Mouse (Mus musculus): Measurements from ENCODE around the gene Heyl. TPM values are rescaled to one million over a fixed set of nuclear protein-coding genes. Genes with fewer than 3 reads are reported as not detected.
A peak's percentile ranks its signal among the peaks of the same experiment; 100 is the strongest.

Gene Heyl
- total RNA-seq, 4 experiments from 2014 or later = 2.9 to 4.7 (median 3.2) TPM

DNA sequence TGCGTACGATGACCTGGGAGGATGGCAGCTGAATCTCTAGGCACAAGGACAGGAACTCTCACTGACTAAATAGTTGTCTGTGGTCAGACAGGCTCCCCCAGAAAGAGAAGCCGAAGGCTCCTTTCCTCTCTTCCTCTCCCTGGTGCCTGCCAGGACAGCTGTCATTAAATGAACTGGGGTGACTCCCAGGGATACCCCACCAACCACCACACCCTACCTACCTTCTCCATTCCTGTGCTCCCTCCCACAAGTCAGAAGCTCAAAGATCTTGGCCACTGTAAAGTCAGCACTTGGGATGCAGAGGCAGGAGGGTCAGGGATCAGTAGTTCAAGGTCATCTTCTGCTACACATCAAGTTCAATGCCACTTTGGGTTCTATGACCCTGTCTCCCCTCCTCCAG, 515 bp upstream of the Heyl start:
- no peak for DNase-seq (ENCODE audit: low spot score in 2 of 2)

DNA sequence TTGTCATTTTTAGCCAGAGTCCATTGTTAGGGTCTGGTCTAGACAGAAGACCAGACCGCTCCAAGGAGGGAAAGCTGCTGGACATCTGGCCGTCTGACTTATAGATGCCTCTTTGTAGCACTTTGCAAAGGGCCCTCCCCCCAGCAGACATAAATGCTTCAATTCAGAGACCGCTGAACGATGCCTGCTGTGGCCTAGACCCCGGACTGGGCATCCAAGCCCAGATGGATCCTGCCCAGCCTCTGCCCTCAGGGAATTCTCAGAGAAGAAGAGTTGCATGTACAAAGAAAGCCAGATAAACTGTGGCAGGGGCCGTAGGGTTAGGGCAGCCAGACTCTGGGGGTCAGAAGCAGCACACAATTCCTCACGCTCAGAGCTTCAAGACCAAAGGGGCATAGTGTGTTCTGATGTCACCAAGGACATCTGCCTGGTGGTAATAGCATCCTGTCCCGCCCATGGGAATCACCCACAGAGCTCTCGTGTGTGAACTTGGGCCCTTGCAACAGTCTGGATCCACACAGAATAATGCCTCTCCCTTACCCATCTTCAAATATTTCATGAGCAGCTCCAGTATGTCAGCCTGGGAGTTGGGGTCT, 2.6 kb downstream of the Heyl start:
- DNase-seq (ENCODE audit: low spot score in 2 of 2) = no peak

DNA sequence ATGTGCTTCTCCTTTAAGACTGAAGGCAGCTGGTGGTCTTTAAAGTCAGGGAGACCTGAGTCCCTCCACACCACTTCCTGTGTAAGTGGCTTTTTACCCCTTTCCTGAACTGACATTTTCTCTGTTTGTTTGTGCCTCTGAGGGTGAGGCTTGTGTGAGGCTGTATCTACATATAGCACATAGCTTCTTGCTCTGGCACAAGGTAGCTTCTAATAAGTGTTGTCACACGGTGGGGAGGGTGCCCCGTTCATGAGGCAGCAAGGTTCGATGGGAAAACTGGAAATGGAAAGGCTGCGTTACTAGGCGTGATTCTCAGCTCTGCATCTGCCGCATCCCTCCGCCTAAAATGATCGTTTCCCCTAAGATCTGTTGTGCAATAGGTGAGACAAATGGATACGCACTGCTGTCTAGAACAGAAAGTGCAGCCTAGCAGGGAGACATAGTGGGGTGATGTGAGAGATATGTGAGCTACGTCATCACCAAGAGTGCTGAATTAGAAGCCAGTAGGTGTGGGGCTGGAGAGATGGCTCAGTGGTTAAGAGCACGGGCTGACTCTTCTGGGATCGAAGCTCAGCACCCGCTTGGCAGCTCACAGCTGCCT, 3.2 kb downstream of the Heyl start:
- no peak for DNase-seq (ENCODE audit: low spot score in 2 of 2)

DNA sequence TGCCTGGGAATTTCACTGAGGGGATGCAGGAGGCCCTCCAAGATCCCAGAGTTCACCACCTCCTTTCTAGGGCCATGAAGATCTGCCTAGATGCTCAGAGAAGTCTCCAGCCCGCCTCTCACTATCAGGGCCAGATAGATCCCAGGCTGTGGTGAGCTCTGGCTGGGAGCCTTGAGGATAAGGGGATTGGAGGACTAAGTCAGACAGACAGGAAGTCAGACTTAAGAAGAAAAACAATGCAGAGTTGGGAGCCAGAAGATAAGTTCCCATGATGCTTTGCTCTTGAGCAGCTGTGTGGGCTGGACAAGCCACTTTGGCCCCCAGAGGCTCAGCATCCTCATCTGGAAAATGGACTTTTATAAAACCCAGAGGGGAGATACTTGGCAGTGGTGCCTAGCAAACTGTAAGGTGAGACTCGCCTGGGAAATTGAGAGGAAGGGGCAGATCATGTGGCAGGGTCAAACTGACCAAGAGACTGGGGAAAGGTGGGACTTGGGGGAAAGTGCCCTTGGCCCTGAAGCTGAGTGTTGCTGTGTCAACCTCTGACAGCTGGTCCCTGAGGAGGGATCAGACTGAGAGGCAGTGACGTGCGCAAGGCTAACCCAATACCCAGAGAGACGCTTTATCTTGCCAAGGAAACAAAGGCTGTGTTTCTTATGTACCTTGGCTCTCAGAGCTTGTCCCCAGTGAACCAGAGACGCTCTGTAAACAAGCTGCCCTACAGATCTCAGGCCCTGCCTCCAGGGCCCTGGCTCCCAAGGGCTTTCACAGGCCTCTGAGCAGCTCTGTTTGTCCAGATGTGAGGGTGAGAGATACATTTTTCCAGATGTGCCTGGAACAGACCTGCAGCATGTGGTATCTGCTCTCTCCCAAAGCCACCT, 4.3 kb downstream of the Heyl start:
- DNase-seq (ENCODE audit: low spot score in 2 of 2) = peak in 1 of 2 experiments; percentile 37

DNA sequence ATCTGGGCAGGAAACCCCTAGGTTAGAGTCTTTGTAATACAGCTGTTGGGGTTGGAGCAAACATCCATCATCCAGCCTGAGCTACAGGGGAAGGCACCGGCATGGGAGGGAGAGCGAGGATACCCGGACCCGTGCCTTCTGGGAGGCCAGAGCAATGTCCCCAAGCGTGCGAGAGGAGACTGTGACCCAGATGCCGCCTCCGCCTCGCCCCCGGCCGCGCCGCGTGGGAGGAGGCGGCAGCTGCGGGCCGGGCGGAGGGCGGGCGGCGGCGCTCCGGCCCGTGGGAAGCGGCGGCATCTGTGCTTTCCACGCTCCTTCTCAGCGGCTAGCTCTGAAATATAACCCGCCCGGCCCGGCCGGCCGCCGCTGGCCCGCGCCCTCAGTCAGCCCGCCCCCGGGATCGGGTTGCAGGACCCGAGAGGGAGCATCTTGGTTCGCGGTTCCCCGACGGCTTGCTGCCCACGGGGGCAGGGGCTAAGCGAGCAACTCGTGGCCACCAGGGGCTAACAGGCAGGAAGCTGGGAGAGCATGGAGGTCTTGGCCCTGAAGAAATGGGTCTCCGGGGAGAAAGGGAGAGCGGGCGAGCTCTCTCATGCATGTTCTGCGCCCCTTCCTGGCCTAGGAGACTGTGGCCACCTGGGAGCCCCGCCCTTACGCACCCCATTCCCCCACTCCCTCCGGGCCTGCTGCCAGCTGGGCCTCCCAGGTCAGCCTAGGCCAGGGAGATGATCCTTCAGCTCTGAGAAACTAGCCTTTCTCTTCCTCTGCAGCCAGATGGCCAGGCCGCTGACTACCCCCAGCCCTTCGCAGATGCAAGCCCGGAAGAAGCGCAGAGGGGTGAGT, 6.2 kb downstream of the Heyl start:
- DNase-seq (ENCODE audit: low spot score in 2 of 2) = peak; percentile 77 to 84

DNA sequence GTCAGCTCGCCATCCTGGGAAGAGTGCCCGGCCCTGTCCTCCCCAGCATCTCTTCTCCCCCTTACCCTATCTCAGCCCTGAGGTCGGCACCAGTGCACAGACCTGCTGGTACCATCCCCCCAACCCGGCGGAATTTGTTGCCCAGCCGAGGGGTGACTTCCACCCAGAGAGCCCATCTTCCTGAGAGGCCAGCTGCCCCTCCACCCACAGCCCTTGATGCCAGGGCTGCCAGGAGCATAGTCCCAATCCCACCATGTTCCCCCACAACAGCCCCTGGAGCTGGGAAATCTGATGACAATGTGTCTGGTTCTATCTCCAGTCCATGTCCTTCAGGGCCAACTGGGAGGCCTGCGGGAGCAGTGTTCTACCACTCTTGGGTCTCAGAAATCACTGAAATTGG, 12.9 kb downstream of the Heyl start:
- no peak for DNase-seq (ENCODE audit: low spot score in 2 of 2)

DNA sequence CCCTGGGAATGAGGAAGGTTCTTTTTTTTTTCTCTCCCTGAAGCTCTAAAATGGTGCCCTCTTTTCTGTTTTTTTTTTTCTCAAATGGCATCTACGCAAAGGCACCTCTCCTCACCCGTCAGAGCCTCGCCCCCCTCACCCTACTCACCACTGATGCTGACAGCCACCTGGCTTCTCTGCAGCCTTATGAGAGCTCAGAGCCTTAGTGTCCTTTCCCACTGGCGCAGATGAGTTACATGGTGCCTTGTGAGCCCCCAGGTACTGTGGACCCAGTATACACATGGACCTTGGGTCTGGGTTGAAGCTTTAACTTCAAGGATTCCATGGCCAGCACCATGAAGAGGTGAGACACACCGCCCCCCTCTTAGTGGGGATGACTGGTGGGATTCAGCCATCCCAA, 13.3 kb downstream of the Heyl start:
- no peak for DNase-seq (ENCODE audit: low spot score in 2 of 2)

DNA sequence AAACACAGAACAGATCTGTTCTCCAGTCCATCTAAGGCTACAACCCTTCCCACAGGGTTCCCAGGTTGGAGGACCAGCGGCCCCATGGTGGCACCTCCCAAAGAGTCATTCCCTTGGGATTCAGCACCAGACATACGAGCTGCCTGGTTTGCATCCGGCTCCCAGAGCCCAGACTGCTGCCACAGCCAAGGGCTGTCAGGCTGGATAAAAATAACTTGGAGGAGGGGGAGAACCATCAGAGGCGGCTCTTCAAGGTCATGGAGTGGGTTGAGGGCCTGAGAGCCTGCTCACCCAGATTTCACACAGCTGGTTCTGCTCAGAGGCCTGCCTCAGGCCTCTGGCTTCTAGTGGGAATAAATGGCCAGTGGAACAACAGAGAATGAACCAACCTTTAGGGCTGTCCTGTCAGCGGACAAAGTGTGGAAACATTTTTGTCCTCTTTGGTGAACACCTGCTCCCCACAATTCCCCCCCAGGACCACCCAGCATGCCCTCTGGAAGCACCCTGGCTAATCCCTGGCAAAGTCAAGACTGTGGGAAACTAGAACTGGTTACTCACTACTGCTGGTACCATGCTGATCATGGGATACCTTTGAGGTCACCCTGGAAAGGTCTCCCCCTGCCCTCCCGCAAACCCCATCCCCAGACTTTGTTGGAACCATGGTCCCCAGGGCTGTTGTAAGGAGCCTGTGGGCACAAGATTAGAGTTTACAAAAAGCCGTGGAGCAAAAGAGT, 14.0 kb downstream of the Heyl start:
- peak in 1 of 2 experiments; percentile 59 for DNase-seq (ENCODE audit: low spot score in 2 of 2)

DNA sequence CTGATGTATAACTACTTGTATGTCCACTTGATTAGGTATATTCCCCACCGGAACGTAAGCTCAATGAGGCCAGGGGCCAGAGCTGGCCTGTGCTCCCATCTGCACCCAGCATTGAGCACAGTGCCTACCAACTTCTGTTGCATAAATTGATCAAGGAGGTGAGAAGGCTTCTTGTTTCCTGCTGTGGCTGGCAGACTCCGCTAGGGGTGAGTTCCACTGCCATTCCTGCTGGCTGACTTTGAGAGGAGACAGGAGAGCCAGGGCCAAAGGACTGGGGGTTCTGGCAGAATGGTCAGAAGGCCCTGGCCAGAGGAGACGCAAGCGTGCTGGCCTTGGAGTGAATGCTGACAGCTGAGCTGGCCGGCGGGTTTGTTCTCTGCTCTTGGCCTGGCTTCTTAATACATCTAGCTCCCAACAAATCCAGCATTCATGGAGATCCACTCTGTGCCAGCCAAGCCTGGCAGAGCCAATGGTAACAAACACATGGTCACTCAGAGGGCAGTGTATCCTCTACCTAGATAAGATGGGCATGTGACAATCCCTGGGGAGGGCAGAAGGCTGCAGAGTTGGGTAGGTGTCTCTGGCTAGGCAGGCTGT, 15.7 kb downstream of the Heyl start:
- DNase-seq (ENCODE audit: low spot score in 2 of 2) = peak; percentile 88 to 91

DNA sequence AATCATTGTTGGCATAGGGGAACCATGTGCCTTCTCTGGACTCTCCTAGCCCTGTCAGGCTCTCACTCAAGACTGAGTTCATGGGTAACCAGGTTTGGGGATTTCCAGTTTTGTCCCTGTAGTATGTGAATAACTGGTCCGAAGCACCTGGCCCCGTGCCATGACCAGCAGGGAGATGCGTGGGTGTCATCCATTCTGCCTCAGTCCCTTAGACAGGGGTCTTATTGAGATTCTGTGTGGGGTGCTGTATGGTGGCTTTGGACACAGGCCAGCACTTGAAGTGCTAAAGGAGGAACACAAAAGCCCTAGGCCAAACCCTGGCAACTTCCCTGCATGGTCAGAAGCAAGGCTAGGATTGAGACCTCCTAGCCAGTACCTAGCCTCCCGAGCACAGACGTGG, 18.9 kb downstream of the Heyl start:
- no peak for DNase-seq (ENCODE audit: low spot score in 2 of 2)

DNA sequence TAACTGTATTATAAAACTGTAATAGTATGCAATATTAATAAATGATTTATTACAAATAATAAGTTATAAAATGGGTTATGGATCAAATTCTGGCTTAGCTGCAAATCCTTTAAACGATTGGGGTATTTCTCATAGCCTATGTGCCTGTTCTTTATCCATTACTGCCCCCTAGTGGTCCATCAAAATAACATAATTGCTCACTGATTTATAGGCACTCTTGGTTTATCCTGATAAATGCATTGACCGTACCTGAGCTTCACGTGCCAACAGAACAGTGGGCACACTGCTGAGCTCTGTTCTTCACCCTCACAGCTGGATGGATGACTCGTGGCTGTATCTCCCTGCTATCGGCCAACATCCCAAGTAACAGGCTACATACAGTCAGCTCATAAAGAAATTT, 21.3 kb downstream of the Heyl start:
- no peak for DNase-seq (ENCODE audit: low spot score in 2 of 2)

DNA sequence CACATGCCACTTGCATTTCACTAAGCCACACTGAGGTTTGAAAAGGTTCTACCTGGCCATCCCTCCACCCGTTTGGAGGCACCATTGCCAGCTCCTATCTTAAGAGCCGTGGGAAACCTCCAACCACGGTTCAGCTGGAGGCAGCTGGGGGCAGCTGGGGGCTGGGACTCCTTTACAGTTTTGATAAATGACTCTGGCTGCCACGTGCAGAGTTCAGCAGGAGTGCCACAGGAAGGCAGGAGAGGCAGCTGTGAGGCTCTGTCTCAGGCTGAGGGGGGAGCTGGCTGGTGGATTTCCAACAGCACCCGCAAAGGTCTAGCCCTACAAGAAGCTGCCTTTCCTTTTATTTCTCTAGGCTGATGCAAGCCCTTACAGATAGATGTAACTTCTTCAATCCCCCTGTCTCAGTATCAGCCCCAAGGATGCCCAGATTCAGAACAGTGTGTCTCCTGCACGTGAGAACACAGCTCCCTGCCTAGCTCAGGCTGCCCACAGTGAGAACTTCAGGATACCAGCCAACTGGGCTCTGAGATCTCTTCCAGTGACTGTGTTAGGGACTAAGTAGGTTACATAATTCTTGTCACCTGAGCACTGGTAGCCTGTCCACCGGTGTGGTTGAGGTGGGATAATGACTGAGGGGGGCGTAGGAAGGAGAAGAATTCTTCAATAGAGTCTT, 26.9 kb downstream of the Heyl start:
- DNase-seq (ENCODE audit: low spot score in 2 of 2) = no peak

DNA sequence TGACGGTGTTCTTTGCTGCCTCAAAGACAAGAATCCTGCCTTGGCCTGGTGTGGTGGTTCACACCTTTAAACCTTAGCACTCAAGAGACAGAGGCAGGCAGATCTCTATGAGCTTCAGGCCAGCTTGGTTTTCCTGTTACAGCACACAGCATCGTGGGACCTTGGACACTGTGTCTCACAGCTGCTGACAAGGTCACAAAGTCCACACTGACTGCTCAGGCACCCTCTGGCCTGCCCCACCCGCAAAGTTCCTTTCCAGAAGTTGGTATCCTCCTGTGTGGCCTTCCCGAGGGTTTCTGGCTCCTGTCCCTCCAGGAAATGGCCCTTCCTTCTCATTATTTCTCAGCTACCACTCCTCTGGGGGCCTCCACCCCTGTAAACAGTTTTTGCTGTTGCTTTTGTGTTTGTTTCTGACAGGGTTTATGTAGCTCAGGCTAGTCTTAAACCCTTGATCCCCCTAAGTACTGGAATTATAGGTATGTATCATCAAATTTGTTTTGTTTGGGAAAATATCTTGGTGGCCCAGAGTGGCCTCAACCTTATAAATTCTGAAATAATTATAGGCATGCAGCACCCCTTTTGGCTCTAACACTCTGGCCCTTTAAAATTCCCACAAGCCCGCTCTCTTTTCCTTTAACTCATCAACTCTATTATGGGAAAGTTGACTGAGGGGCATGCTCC, 28.5 kb downstream of the Heyl start, which contains the start of gene Pabpc4:
TSS of gene Pabpc4 (plus strand) at position 631 of the 681 bp plus-strand sequence.
- DNase-seq (ENCODE audit: low spot score in 2 of 2) = no peak

DNA sequence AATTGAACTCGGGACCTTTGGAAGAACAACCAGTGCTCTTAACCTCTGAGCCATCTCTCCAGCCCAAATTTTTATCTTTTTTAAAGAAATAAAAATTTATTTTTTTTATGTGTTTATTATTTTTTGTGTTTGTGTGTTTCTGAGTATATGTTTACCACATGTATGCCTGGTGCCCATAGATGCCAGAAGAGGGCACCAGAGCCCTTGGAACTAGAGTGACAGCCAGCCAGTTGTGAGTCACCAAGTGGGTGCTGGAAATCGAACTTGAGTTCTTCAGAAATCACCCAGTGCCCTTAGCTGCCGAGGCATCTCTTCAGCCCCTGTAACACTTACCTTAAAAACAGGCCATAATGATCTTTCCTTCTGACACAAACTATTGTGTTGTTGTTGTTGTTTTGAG, 37.7 kb downstream of the Heyl start:
- no peak for DNase-seq (ENCODE audit: low spot score in 2 of 2)

DNA sequence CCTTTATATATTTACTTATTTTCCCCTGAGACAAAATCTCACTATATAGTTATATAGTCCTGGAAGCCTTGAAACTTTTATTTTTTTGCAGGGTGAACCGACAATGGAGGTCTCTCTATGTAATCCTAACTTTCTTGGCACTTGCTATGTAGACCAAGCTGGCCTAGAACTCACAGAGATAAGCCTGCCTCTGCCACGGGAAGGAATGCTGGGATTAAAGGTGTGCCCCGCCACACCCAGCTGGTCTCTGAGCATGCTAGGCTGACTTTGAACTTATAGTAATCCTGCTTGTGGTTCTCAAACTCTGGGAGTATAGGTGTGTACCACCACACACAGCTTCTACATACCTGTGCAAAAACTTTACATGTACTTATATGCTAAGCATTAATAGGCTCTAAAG, 46.8 kb downstream of the Heyl start:
- no peak for DNase-seq (ENCODE audit: low spot score in 2 of 2)

DNA sequence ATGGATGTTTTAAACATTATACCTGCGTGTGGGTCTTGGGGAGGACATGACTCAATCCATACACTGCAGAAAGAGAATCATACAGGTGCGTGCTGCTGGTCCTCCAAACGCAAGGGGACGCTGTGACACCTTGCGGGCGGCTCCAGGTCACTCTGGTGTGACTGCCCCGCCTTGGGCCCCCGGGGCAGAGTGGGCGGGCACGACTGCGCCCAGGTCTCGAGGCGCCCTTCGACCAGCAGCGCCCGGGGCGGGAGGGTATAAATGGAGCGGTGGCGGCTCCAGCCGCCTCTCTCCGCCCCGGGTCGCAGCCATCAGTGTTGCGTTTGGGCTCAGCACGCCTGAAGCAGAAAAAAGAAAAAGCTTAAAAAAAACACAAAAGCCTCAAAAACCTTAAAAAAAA, 49.1 kb downstream of the Heyl start:
- peak; percentile 83 to 90 for DNase-seq (ENCODE audit: low spot score in 2 of 2)

DNA sequence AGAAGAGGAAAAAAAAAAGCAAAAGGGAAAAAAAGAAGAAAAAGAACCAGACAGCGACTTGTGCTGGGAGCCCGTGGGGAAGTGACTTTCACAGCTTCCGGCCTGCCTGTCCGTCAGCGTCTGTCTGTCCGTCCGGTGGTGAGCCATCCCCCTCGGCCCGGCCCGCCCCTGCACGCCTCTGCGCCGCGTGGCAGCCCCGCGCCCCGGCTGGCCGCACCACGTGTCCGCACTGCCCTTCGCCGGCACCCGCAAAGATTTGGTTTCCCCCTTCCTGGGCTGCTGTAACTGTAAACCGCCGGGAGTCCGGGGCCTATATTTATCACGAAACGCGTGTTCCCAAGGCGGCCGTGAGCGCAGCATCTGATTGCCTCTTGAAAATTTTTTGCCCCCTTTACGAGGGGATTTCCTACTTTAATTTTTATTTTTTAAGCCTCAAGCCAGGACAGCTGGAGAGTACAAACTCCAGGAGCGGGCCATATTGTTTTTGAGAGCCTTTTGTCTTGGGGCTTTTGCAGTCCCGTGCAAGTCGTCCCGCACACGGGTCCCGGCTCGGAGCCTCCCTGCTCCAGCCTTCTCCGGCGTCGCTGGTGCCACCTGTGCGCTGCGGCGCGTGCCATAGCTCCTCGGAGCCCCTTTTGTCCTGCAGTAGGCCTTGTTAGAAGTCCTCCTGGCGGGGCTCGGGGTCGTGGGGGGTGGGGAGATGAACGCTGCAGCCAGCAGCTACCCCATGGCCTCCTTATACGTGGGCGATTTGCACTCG, 49.7 kb downstream of the Heyl start:
- DNase-seq (ENCODE audit: low spot score in 2 of 2) = peak; percentile 48 to 71

DNA sequence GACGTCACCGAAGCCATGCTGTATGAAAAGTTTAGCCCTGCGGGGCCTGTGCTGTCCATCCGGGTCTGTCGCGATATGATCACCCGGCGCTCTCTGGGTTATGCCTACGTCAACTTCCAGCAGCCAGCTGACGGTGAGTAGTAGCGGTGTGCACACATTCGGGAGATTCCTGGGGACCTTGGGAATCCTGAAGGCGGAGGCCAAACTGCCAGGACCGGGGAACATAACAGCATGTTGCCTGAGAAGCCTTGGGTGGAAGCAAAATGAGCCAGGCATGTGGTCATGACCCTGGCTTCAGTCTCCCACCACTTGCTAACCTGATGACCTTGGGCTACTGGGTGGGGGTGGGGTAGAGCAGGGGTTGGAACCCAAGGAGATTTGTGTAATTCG, 50.3 kb downstream of the Heyl start:
- peak; percentile 27 to 41 for DNase-seq (ENCODE audit: low spot score in 2 of 2)

Data from gastrocnemius, adult 8-10 months (tissue).